Mouse (Mus musculus) bone marrow, adult 2 months (tissue): ENCODE measurements at regions not wholly inside any gene's neighbourhood (a gene's known extent, or its start where the extent isn't known, plus 50 kb on each side); places are given as distances from the start of the nearest gene placed in this dataset.

Source experiments
- H3K27ac ChIP-seq: fragments of 200-500 bp; 2 replicates; pipeline ENCODE4 v1.5.1; 2012; ENCODE audit warnings: low read depth, mild to moderate bottlenecking, control low read depth, inconsistent platforms, low read length; ENCODE audit not compliant: control insufficient read depth, poor library complexity, insufficient read depth
- H3K4me1 ChIP-seq: fragments of 200-500 bp; 2 replicates; pipeline ENCODE4 v1.6.1; 2011; ENCODE audit warnings: low read length; ENCODE audit not compliant: control insufficient read depth, insufficient read depth
- H3K4me3 ChIP-seq: fragments of 200-500 bp; replicated peaks from 2 replicates; pipeline ENCODE3; 2011; ENCODE audit warnings: mild to moderate bottlenecking, low read depth, low read length, control low read depth; ENCODE audit not compliant: control insufficient read depth
- CTCF ChIP-seq: fragments of 200-500 bp; IDR thresholded peaks from 2 replicates; pipeline ENCODE4 v1.5.1; 2011; ENCODE audit warnings: low read length, control low read depth; ENCODE audit not compliant: control insufficient read depth, insufficient read depth
- POLR2A ChIP-seq: fragments of 200-500 bp; IDR thresholded peaks from 2 replicates; pipeline ENCODE4 v1.6.1; 2011; ENCODE audit warnings: low read depth, mild to moderate bottlenecking, control low read depth, low read length, borderline replicate concordance; ENCODE audit not compliant: control insufficient read depth
- WGBS: fragments of 180-500 bp; shearing (Covaris S2); methylation state at CpG from one replicate; pipeline ENCODE4 v1.1.7; 2018; 5-methylcytosine and 5-hydroxymethylcytosine counted together

GRCm38 (mm10) chr4:101356954-101357891 lies 61.9 kb upstream of the Ak4 start:
- peak overlapping the region; percentile 87 for H3K4me3 ChIP-seq
- H3K4me1 ChIP-seq: no peaks in the 10 kb centered on the region
- under 1% methylated on average over 31 of the region's 31 CpGs for WGBS
- H3K27ac ChIP-seq: peak overlapping the region; percentile 96
- no peak for TF ChIP-seq CTCF
- TF ChIP-seq POLR2A: no peak

- Histone ChIP-seq H3K4me3 (peak overlapping the region; percentile 87), H3K4me1 (no peaks in the 10 kb centered on the region), H3K27ac (peak overlapping the region; percentile 96)
- WGBS: under 1% methylated on average over 101 of the region's 107 CpGs
- TF ChIP-seq CTCF (no peak), POLR2A (peak; percentile 71; the same call in 1 of the 2 replicates)
These were observed 62.8 kb upstream of the Ak4 start for GRCm38 (mm10) chr4:101356093-101356953.

- Histone ChIP-seq H3K4me3 (peak overlapping the region; percentile 87), H3K27ac (peak overlapping the region; percentile 96), H3K4me1 (no peaks in the 10 kb centered on the region)
- 2% methylated on average over 31 of the region's 31 CpGs for WGBS
- TF ChIP-seq CTCF: no peak
- no peak for TF ChIP-seq POLR2A
These were observed 63.5 kb upstream of the Ak4 start for GRCm38 (mm10) chr4:101355431-101356092.

GRCm38 (mm10) chr4:101354951-101355350 lies 64.1 kb upstream of the Ak4 start:
- 7% methylated on average over 7 of the region's 7 CpGs for WGBS
- peak overlapping the region; percentile 32 for H3K4me3 ChIP-seq

GRCm38 (mm10) chr4:101354086-101354855 lies 64.8 kb upstream of the Ak4 start:
- TF ChIP-seq POLR2A (no peak), CTCF (no peak)
- Histone ChIP-seq H3K4me1 (no peaks in the 10 kb centered on the region), H3K27ac (no peak overlapping the region; the same call in 1 of the 2 replicates), H3K4me3 (no peak overlapping the region)
- WGBS: 18% methylated on average over 7 of the region's 7 CpGs

More at GRCm38 (mm10) chr4:101354951-101355350, 64.1 kb upstream of the Ak4 start:
- TF ChIP-seq POLR2A (no peak), CTCF (no peak)
- H3K27ac ChIP-seq: no peak overlapping the region
- no peaks in the 10 kb centered on the region for H3K4me1 ChIP-seq

- no peak for TF ChIP-seq POLR2A
- TF ChIP-seq CTCF: no peak
- WGBS: 89% methylated on average over 4 of the region's 4 CpGs
These were observed 66.9 kb upstream of the Ak4 start for GRCm38 (mm10) chr4:101352178-101352577.

GRCm38 (mm10) chr4:101351716-101352115 lies 67.4 kb upstream of the Ak4 start:
- no peak overlapping the region for H3K27ac ChIP-seq
- 91% methylated on average over 3 of the region's 3 CpGs for WGBS
- no peak for TF ChIP-seq CTCF
- no peak for TF ChIP-seq POLR2A
- H3K4me1 ChIP-seq: no peaks in the 10 kb centered on the region
- no peak overlapping the region for H3K4me3 ChIP-seq

More at GRCm38 (mm10) chr4:101352178-101352577, 66.9 kb upstream of the Ak4 start:
- no peaks in the 10 kb centered on the region for H3K4me1 ChIP-seq
- H3K27ac ChIP-seq: no peak overlapping the region
- H3K4me3 ChIP-seq: no peak overlapping the region
